Mouse (Mus musculus): Measurements from ENCODE around the gene Dip2b. TPM values are rescaled to one million over a fixed set of nuclear protein-coding genes. Genes with fewer than 3 reads are reported as not detected.

Dip2b gene
- polyA plus RNA-seq, 2 experiments: 2.0 to 2.8 TPM

DNA sequence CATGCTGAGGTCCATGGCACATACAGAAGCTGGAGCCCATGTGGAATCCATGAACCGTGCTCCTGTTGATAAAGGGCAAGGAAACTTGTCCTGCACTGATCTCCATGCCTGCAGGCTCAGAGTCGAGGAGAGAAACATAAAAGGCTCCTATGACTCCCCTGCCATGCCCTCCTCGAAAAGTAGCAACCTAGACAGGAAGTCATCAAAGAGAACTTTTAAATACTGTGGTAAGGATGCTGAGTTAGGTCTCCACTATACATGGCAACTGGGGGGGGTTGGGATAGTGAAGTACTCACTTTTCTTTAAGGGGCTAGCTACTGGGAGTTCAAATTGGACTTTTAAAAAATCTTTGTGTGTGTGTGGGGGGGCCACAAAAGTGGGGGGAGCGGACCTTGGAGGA lies 102.0 kb downstream of the Dip2b start:
- TF ChIP-seq EP300 (IDR thresholded peaks at IDR 0.05; ENCODE audit: low read depth): no peak
- no peak for TF ChIP-seq CTCF (IDR thresholded peaks at IDR 0.05; ENCODE audit: low read depth)
- Histone ChIP-seq H3K4me2 (ENCODE audit: low read depth) (no peak overlapping the region), H3K4me3 (ENCODE audit: insufficient read depth in 1 of 2, low read depth in 2 of 2, low read length in 2 of 2) (no peak overlapping the region), H3K4me1 (replicated peaks; ENCODE audit: control insufficient read depth in 2 of 2, insufficient read depth in 2 of 2, low read length in 1 of 2) (no peaks in the 10 kb centered on the region), H3K9me3 (ENCODE audit: control insufficient read depth, low read length) (no peaks in the 10 kb centered on the region), H3K27ac (no peak overlapping the region), H3K27me3 (ENCODE audit: control insufficient read depth, insufficient read depth, low read length) (no peaks in the 10 kb centered on the region), H3K9ac (replicated peaks) (no peak overlapping the region), H3K36me3 (replicated peaks; ENCODE audit: control insufficient read depth, insufficient read depth, low read depth) (no peaks in the 10 kb centered on the region)
- ATAC-seq (ENCODE audit: insufficient read depth): no peak
- WGBS (ENCODE audit: insufficient replicate concordance): 67% methylated on average over 4 of the region's 4 CpGs
- no peak for DNase-seq (ENCODE audit: low read depth in 3 of 3, low spot score in 3 of 3)

DNA sequence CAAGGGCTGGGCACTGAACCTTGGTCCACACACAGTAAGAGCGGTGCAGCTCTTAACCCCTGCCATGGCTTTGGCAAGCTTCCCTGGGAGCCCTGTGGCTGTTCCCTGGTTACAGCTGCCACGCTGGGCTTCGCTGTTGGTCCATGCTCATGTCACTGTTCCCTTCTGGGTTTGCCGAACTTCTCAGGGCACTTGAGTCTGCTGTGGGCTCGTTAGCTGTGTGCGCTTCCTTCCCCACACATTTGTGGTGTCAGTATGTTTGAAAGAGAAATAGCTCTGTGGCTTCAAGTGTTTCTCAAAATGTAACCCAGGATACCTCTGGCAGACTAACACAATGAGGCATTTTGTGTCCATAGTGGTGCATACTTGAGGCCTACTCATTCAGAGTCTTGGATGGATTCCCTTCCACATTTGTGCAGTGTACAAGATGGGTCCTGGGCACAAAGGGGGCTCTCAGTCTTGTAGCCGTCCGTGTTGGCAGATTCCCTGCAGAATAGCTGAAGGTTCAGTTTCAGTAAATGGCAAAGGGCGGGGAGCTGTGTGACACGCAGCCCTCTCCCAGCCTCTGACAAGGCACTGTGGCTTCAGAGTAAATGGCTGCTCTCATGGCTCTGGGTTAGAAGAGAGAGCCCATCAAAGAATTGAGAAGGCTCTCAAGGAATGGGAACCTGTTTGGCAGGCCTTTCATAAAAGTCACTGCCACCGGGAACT lies 104.8 kb downstream of the Dip2b start:
- Histone ChIP-seq H3K9me3 (ENCODE audit: control insufficient read depth, low read length) (no peaks in the 10 kb centered on the region), H3K9ac (replicated peaks) (no peak overlapping the region), H3K27ac (no peak overlapping the region), H3K4me1 (replicated peaks; ENCODE audit: control insufficient read depth in 2 of 2, insufficient read depth in 2 of 2, low read length in 1 of 2) (no peaks in the 10 kb centered on the region; a peak in 1 of 4 replicates), H3K27me3 (ENCODE audit: control insufficient read depth, insufficient read depth, low read length) (no peaks in the 10 kb centered on the region), H3K4me3 (ENCODE audit: insufficient read depth in 1 of 2, low read depth in 2 of 2, low read length in 2 of 2) (no peak overlapping the region), H3K36me3 (replicated peaks; ENCODE audit: control insufficient read depth, insufficient read depth, low read depth) (no peaks in the 10 kb centered on the region), H3K4me2 (ENCODE audit: low read depth) (no peak overlapping the region)
- TF ChIP-seq EP300 (IDR thresholded peaks at IDR 0.05; ENCODE audit: low read depth) (no peak), CTCF (IDR thresholded peaks at IDR 0.05; ENCODE audit: low read depth) (no peak)
- DNase-seq (ENCODE audit: low read depth in 3 of 3, low spot score in 3 of 3) (no peak), ATAC-seq (ENCODE audit: insufficient read depth) (no peak)
- 81% methylated on average over 11 of the region's 11 CpGs for WGBS (ENCODE audit: insufficient replicate concordance)

DNA sequence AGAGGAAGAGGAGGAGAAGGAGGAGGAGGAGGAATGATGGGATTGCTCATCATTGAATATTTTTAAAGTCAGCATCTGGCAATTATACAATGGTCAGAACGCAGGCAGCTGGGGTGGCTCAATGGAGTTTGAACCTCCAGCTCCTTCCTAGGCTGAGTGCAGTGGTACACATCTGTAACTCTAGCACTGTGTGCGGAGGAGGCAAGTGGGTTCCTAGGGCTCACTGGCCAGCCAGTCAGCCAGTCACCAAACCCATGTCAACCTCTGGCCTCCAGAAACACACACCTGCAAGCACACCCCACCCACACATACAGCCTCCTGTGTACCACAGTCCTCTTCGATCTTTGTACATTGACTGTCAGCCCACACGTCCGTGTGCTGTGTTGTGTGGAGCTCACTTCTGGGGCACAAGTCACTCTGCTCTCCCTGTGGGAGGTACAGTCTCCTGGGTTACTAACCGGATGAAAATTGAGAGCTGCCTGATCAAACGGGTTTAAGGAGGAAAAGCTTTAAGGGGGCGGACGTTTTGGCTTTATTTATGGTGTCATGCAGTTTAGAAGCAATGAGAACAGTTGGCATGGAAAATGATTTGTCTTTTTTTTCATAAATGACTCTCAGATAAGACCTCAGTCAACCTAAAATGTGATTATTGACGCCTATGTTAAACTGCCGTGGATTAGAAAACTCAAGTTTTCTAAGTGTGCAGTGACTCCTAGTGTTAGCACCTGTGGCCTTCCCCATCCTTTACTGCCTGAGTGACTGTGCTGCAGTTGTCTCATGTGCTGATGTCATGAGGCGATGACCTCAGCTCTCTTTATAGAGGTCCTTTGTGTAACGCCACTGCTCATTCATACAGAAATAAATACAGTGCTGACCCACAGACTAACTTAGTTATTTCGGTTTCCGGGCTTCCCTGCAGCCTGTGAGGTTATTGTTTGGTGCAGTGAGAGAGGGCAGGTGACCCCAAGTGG lies 106.7 kb downstream of the Dip2b start:
- no peak for ATAC-seq (ENCODE audit: insufficient read depth)
- no peak for DNase-seq (ENCODE audit: low read depth in 3 of 3, low spot score in 3 of 3)
- TF ChIP-seq CTCF (IDR thresholded peaks at IDR 0.05; ENCODE audit: low read depth): no peak
- Histone ChIP-seq H3K9me3 (ENCODE audit: control insufficient read depth, low read length) (no peaks in the 10 kb centered on the region), H3K27ac (no peak overlapping the region), H3K4me2 (ENCODE audit: low read depth) (no peak overlapping the region), H3K36me3 (replicated peaks; ENCODE audit: control insufficient read depth, insufficient read depth, low read depth) (no peaks in the 10 kb centered on the region), H3K4me1 (replicated peaks; ENCODE audit: control insufficient read depth in 2 of 2, insufficient read depth in 2 of 2, low read length in 1 of 2) (no peaks in the 10 kb centered on the region; a peak in 1 of 4 replicates), H3K4me3 (ENCODE audit: insufficient read depth in 1 of 2, low read depth in 2 of 2, low read length in 2 of 2) (no peak overlapping the region), H3K9ac (replicated peaks) (no peak overlapping the region), H3K27me3 (ENCODE audit: control insufficient read depth, insufficient read depth, low read length) (no peaks in the 10 kb centered on the region)
- 68% methylated on average over 15 of the region's 15 CpGs for WGBS (ENCODE audit: insufficient replicate concordance)

DNA sequence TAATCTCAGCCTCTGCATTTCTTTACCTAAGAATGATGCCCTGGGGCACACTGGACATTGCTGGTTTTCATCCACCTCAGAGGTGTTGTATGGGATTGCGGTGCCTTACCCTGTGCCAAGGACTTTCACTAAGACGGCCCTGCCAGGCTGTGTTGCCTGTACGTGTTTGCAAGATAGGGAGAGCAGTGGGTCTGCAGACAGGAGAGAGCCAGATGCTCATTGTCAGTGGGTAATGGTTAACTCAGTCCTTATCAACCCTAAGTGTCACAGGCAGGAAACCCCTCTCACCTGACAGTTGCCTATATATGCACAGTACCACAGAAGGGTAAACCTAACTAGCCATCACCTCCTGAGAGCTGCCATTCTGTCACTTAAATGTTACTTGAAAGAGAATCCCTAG lies 107.5 kb downstream of the Dip2b start:
- TF ChIP-seq CTCF (IDR thresholded peaks at IDR 0.05; ENCODE audit: low read depth) (no peak), EP300 (IDR thresholded peaks at IDR 0.05; ENCODE audit: low read depth) (no peak)
- H3K27ac ChIP-seq: no peak overlapping the region
- H3K36me3 ChIP-seq (replicated peaks; ENCODE audit: control insufficient read depth, insufficient read depth, low read depth): no peaks in the 10 kb centered on the region
- H3K4me1 ChIP-seq (replicated peaks; ENCODE audit: control insufficient read depth in 2 of 2, insufficient read depth in 2 of 2, low read length in 1 of 2): no peaks in the 10 kb centered on the region; a peak in 1 of 4 replicates
- DNase-seq (ENCODE audit: low read depth in 3 of 3, low spot score in 3 of 3) (no peak), ATAC-seq (ENCODE audit: insufficient read depth) (no peak)
- no peak overlapping the region for H3K9ac ChIP-seq (replicated peaks)
- WGBS (ENCODE audit: insufficient replicate concordance): 60% methylated on average over 3 of the region's 3 CpGs
- H3K4me2 ChIP-seq (ENCODE audit: low read depth): no peak overlapping the region
- no peak overlapping the region for H3K4me3 ChIP-seq (ENCODE audit: insufficient read depth in 1 of 2, low read depth in 2 of 2, low read length in 2 of 2)
- H3K9me3 ChIP-seq (ENCODE audit: control insufficient read depth, low read length): no peaks in the 10 kb centered on the region
- no peaks in the 10 kb centered on the region for H3K27me3 ChIP-seq (ENCODE audit: control insufficient read depth, insufficient read depth, low read length)

DNA sequence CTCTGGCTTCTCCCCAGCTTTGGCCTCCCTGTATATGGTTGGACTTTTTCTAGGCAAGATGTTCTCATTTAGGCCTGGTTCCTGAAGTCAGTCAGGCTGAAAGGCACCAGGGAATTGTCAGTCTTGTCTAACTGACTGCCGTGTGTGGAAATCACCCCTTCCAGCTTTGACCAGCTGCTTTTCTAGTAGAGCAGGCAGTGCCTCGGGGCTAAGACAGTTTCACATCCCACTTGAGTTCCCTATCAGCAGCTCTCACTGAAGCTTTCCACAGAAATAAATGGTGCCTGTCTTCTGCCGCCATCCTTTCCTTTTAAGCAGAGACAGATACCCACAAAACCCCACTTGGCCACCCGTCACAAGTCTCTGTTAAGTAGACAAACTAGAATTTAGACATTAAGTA lies 112.1 kb downstream of the Dip2b start:
- ATAC-seq (ENCODE audit: insufficient read depth) (no peak), DNase-seq (ENCODE audit: low read depth in 3 of 3, low spot score in 3 of 3) (no peak)
- no peaks in the 10 kb centered on the region; a peak in 1 of 4 replicates for H3K4me1 ChIP-seq (replicated peaks; ENCODE audit: control insufficient read depth in 2 of 2, insufficient read depth in 2 of 2, low read length in 1 of 2)
- WGBS (ENCODE audit: insufficient replicate concordance): 69% methylated on average over 4 of the region's 4 CpGs
- no peak overlapping the region for H3K4me3 ChIP-seq (ENCODE audit: insufficient read depth in 1 of 2, low read depth in 2 of 2, low read length in 2 of 2)
- TF ChIP-seq CTCF (IDR thresholded peaks at IDR 0.05; ENCODE audit: low read depth) (no peak), EP300 (IDR thresholded peaks at IDR 0.05; ENCODE audit: low read depth) (no peak)
- no peak overlapping the region for H3K9ac ChIP-seq (replicated peaks)
- no peaks in the 10 kb centered on the region for H3K27me3 ChIP-seq (ENCODE audit: control insufficient read depth, insufficient read depth, low read length)
- no peaks in the 10 kb centered on the region for H3K36me3 ChIP-seq (replicated peaks; ENCODE audit: control insufficient read depth, insufficient read depth, low read depth)
- H3K27ac ChIP-seq: no peak overlapping the region
- H3K4me2 ChIP-seq (ENCODE audit: low read depth): no peak overlapping the region
- no peaks in the 10 kb centered on the region for H3K9me3 ChIP-seq (ENCODE audit: control insufficient read depth, low read length)
